ENCODE assay signal across 25 mouse cellular contexts in genomic region chr4:124002760-124003159, GRCm38 (mm10).
DNase-seq lines count a peak whose midpoint lies in the region; ATAC-seq and TF ChIP-seq lines count a peak whose summit lies in the region.
"Had no signal": no experiment of that assay in that cellular context is flagged by ENCODE, and none has a peak within 500 bp of the region (broad histone marks: within the 10 kb centered on the region; RNA-seq: fewer than 3 reads in every experiment).

No protein-coding gene starts in this region.

- 9% methylated on average over 6 of the region's 6 CpGs for WGBS in heart, embryonic 10.5 days
- 8% methylated on average over 6 of the region's 6 CpGs for WGBS in lung, embryonic 14.5 days
- WGBS in lung, postnatal 0 days = 9% methylated on average over 6 of the region's 6 CpGs

- DNase-seq in heart, embryonic 10.5 days (ENCODE audit: low spot score) = no peak
- DNase-seq in heart, postnatal 36 days = no peak
- peak; percentile 36 for DNase-seq in lung, embryonic 14.5 days
- DNase-seq in lung, postnatal 10 days = no peak
- no peak for DNase-seq in lung, postnatal 0 days (ENCODE audit: low spot score)
- DNase-seq in lung, postnatal 14 days = no peak
- DNase-seq in T-cell, adult 2 months (ENCODE audit: low spot score) = no peak
- DNase-seq: adrenal gland, adult 8-10 months; B cell, adult 2 months; cerebellum, adult 11 months; cerebellum, adult 2 months; cerebellum, adult 9-11 months; cerebellum, postnatal 25 days; forebrain, postnatal 0 days; gastrocnemius, adult 2 months; gastrocnemius, postnatal 14 days; heart, adult 11 months; heart, postnatal 14 days had no signal

- peak; percentile 55; the same call in 1 of the 2 replicates for TF ChIP-seq EP300 in lung, postnatal 0 days (IDR thresholded peaks at IDR 0.05)

- no peak overlapping the region for H3K4me2 ChIP-seq in lung, embryonic 14.5 days
- H3K4me2 ChIP-seq in lung, postnatal 0 days (replicated peaks; ENCODE audit: low read depth, low read length) = no peak overlapping the region
- H3K4me2 ChIP-seq: embryonic facial prominence, embryonic 12.5 days; embryonic facial prominence, embryonic 15.5 days; hindbrain, embryonic 12.5 days; hindbrain, embryonic 15.5 days had no signal

- peaks cover 34% of the 10 kb centered on the region for H3K4me1 ChIP-seq in heart, embryonic 10.5 days
- peaks cover 16% of the 10 kb centered on the region for H3K4me1 ChIP-seq in lung, embryonic 14.5 days (ENCODE audit: insufficient read depth)
- no peaks in the 10 kb centered on the region for H3K4me1 ChIP-seq in lung, postnatal 0 days (ENCODE audit: insufficient read depth, low read depth, low read length)
- H3K4me1 ChIP-seq: embryonic facial prominence, embryonic 12.5 days; embryonic facial prominence, embryonic 15.5 days had no signal

- peaks cover 11% of the 10 kb centered on the region; the same call in 1 of the 2 replicates for H3K27me3 ChIP-seq in heart, embryonic 10.5 days (ENCODE audit: insufficient read depth, poor library complexity, severe bottlenecking)
- no peaks in the 10 kb centered on the region for H3K27me3 ChIP-seq in lung, embryonic 14.5 days (ENCODE audit: insufficient read depth, low read length)
- H3K27me3 ChIP-seq in lung, postnatal 0 days (replicated peaks; ENCODE audit: insufficient read depth, low read length) = no peaks in the 10 kb centered on the region
- H3K27me3 ChIP-seq: embryonic facial prominence, embryonic 12.5 days; hindbrain, embryonic 12.5 days; hindbrain, embryonic 15.5 days had no signal

- H3K27ac ChIP-seq in heart, embryonic 10.5 days = peak overlapping the region; percentile 43; the same call in 1 of the 2 replicates
- H3K27ac ChIP-seq in lung, embryonic 14.5 days (ENCODE audit: low read depth) = no peak overlapping the region
- H3K27ac ChIP-seq in lung, postnatal 0 days (ENCODE audit: low read length) = no peak overlapping the region
- H3K27ac ChIP-seq: embryonic facial prominence, embryonic 12.5 days; embryonic facial prominence, embryonic 15.5 days; gastrocnemius, adult 2 months; hindbrain, embryonic 12.5 days; hindbrain, embryonic 15.5 days had no signal

- no peak overlapping the region for H3K9ac ChIP-seq in lung, embryonic 14.5 days
- H3K9ac ChIP-seq in lung, postnatal 0 days (replicated peaks; ENCODE audit: low read depth) = no peak overlapping the region
- H3K9ac ChIP-seq: embryonic facial prominence, embryonic 12.5 days; embryonic facial prominence, embryonic 15.5 days; forebrain, postnatal 0 days; hindbrain, embryonic 12.5 days; hindbrain, embryonic 15.5 days had no signal

- TF ChIP-seq CTCF in lung, embryonic 14.5 days (IDR thresholded peaks at IDR 0.05; ENCODE audit: low read depth) = no peak
- no peak for TF ChIP-seq CTCF in lung, postnatal 0 days (IDR thresholded peaks at IDR 0.05)

- no peak for ATAC-seq in lung, embryonic 14.5 days (ENCODE audit: insufficient read depth)
- ATAC-seq in lung, postnatal 0 days = peak; percentile 52; the same call in 1 of the 2 replicates
- ATAC-seq: activated CD4-positive, CD25-positive, alpha-beta regulatory T cell, adult 4 months; forebrain, embryonic 14.5 days; forebrain, postnatal 0 days had no signal

- H3K9me3 ChIP-seq in heart, embryonic 10.5 days = no peaks in the 10 kb centered on the region
- H3K9me3 ChIP-seq in lung, embryonic 14.5 days (ENCODE audit: low read depth, low read length) = no peaks in the 10 kb centered on the region
- H3K9me3 ChIP-seq in lung, postnatal 0 days (ENCODE audit: low read length) = no peaks in the 10 kb centered on the region
- H3K9me3 ChIP-seq: embryonic facial prominence, embryonic 12.5 days; embryonic facial prominence, embryonic 15.5 days; G1E; hindbrain, embryonic 12.5 days; hindbrain, embryonic 15.5 days had no signal

- no peak overlapping the region for H3K4me3 ChIP-seq in heart, embryonic 10.5 days
- H3K4me3 ChIP-seq in lung, embryonic 14.5 days (ENCODE audit: low read depth, low read length) = no peak overlapping the region
- H3K4me3 ChIP-seq in lung, postnatal 0 days (ENCODE audit: low read depth, low read length) = no peak overlapping the region
- H3K4me3 ChIP-seq: embryonic facial prominence, embryonic 12.5 days; embryonic facial prominence, embryonic 15.5 days; gastrocnemius, adult 2 months; hindbrain, embryonic 12.5 days; hindbrain, embryonic 15.5 days had no signal

- no peaks in the 10 kb centered on the region for H3K36me3 ChIP-seq in heart, embryonic 10.5 days
- H3K36me3 ChIP-seq in lung, embryonic 14.5 days (ENCODE audit: insufficient read depth) = no peaks in the 10 kb centered on the region
- H3K36me3 ChIP-seq in lung, postnatal 0 days (ENCODE audit: insufficient read depth, low read length) = no peaks in the 10 kb centered on the region
- H3K36me3 ChIP-seq: embryonic facial prominence, embryonic 12.5 days; embryonic facial prominence, embryonic 15.5 days; G1E; hindbrain, embryonic 12.5 days; hindbrain, embryonic 15.5 days had no signal

- intact Hi-C loops in heart, postnatal 36 days (cut with DNase I) = no loop called here
